Mouse (Mus musculus): ENCODE measurements at regions not wholly inside any gene's neighbourhood (a gene's known extent, or its start where the extent isn't known, plus 50 kb on each side); places are given as distances from the start of the nearest gene placed in this dataset.
A peak's percentile ranks its signal among the peaks of the same experiment; 100 is the strongest.

- H3K9me3 ChIP-seq (ENCODE audit: control insufficient read depth, low read length), result no peaks in the 10 kb centered on the region
- no peak overlapping the region for H3K9ac ChIP-seq (ENCODE audit: low read length)
- WGBS, result 38% methylated on average over 6 of the region's 6 CpGs
- peak; percentile 91 for ATAC-seq (ENCODE audit: low read depth)
- no peaks in the 10 kb centered on the region for H3K27me3 ChIP-seq (ENCODE audit: control insufficient read depth, insufficient read depth, low read depth, low read length)
- H3K4me2 ChIP-seq (ENCODE audit: low read depth, low read length), result no peak overlapping the region
- peaks cover 12% of the 10 kb centered on the region; the same call in 1 of the 2 replicates for H3K4me1 ChIP-seq (replicated peaks; ENCODE audit: control insufficient read depth, insufficient read depth, low read length)
- H3K4me3 ChIP-seq (ENCODE audit: low read length), result no peak overlapping the region
- H3K36me3 ChIP-seq (ENCODE audit: control insufficient read depth, insufficient read depth, low read length), result no peaks in the 10 kb centered on the region
- H3K27ac ChIP-seq (ENCODE audit: low read length), result no peak overlapping the region
Observed at GRCm38 (mm10) chr10:117987620-117988019, 141.8 kb upstream of the Rap1b start.

- H3K4me3 ChIP-seq (ENCODE audit: low read length), result no peak overlapping the region
- peaks cover 8% of the 10 kb centered on the region; the same call in 1 of the 2 replicates for H3K4me1 ChIP-seq (replicated peaks; ENCODE audit: control insufficient read depth, insufficient read depth, low read length)
- peak; percentile 77 for ATAC-seq (ENCODE audit: low read depth)
- no peaks in the 10 kb centered on the region for H3K9me3 ChIP-seq (ENCODE audit: control insufficient read depth, low read length)
- no peak overlapping the region for H3K9ac ChIP-seq (ENCODE audit: low read length)
- no peaks in the 10 kb centered on the region for H3K36me3 ChIP-seq (ENCODE audit: control insufficient read depth, insufficient read depth, low read length)
- 40% methylated on average over 5 of the region's 5 CpGs for WGBS
- H3K27me3 ChIP-seq (ENCODE audit: control insufficient read depth, insufficient read depth, low read depth, low read length), result no peaks in the 10 kb centered on the region
- no peak overlapping the region for H3K4me2 ChIP-seq (ENCODE audit: low read depth, low read length)
- no peak overlapping the region for H3K27ac ChIP-seq (ENCODE audit: low read length)
Observed at GRCm38 (mm10) chr10:117988076-117988475, 142.2 kb upstream of the Rap1b start.

- Histone ChIP-seq H3K9ac (ENCODE audit: low read length) (no peak overlapping the region), H3K36me3 (ENCODE audit: control insufficient read depth, insufficient read depth, low read length) (no peaks in the 10 kb centered on the region), H3K4me3 (ENCODE audit: low read length) (no peak overlapping the region), H3K4me1 (replicated peaks; ENCODE audit: control insufficient read depth, insufficient read depth, low read length) (0 out of 2 replicates have a peak, but pooled peaks cover 6% of the 10 kb centered on the region), H3K9me3 (ENCODE audit: control insufficient read depth, low read length) (no peaks in the 10 kb centered on the region), H3K27me3 (ENCODE audit: control insufficient read depth, insufficient read depth, low read depth, low read length) (no peaks in the 10 kb centered on the region), H3K27ac (ENCODE audit: low read length) (no peak overlapping the region), H3K4me2 (ENCODE audit: low read depth, low read length) (no peak overlapping the region)
- no peak for ATAC-seq (ENCODE audit: low read depth)
- 67% methylated on average over 1 of the region's 1 CpGs for WGBS
Observed at GRCm38 (mm10) chr10:117991176-117991575, 145.3 kb upstream of the Rap1b start.

- Histone ChIP-seq H3K27me3 (ENCODE audit: control insufficient read depth, insufficient read depth, low read depth, low read length) (no peaks in the 10 kb centered on the region), H3K4me2 (ENCODE audit: low read depth, low read length) (no peak overlapping the region), H3K36me3 (ENCODE audit: control insufficient read depth, insufficient read depth, low read length) (no peaks in the 10 kb centered on the region), H3K9me3 (ENCODE audit: control insufficient read depth, low read length) (no peaks in the 10 kb centered on the region), H3K4me1 (replicated peaks; ENCODE audit: control insufficient read depth, insufficient read depth, low read length) (0 out of 2 replicates have a peak, but pooled peaks cover 6% of the 10 kb centered on the region), H3K9ac (ENCODE audit: low read length) (no peak overlapping the region), H3K4me3 (ENCODE audit: low read length) (no peak overlapping the region), H3K27ac (ENCODE audit: low read length) (no peak overlapping the region)
- no peak for ATAC-seq (ENCODE audit: low read depth)
- WGBS, result 78% methylated on average over 9 of the region's 9 CpGs
Observed at GRCm38 (mm10) chr10:117992317-117992716, 146.5 kb upstream of the Rap1b start.

GRCm38 (mm10) chr10:117993809-117994208 lies 147.8 kb upstream of the Mdm1 start:
- Histone ChIP-seq H3K36me3 (ENCODE audit: control insufficient read depth, insufficient read depth, low read length) (no peaks in the 10 kb centered on the region), H3K4me1 (replicated peaks; ENCODE audit: control insufficient read depth, insufficient read depth, low read length) (no peaks in the 10 kb centered on the region), H3K4me3 (ENCODE audit: low read length) (no peak overlapping the region), H3K9ac (ENCODE audit: low read length) (no peak overlapping the region), H3K27me3 (ENCODE audit: control insufficient read depth, insufficient read depth, low read depth, low read length) (no peaks in the 10 kb centered on the region), H3K4me2 (ENCODE audit: low read depth, low read length) (no peak overlapping the region), H3K27ac (ENCODE audit: low read length) (no peak overlapping the region), H3K9me3 (ENCODE audit: control insufficient read depth, low read length) (no peaks in the 10 kb centered on the region)
- ATAC-seq (ENCODE audit: low read depth), result no peak
- 85% methylated on average over 3 of the region's 3 CpGs for WGBS

GRCm38 (mm10) chr10:117994768-117995167 lies 146.8 kb upstream of the Mdm1 start:
- Histone ChIP-seq H3K9ac (ENCODE audit: low read length) (no peak overlapping the region), H3K4me2 (ENCODE audit: low read depth, low read length) (no peak overlapping the region), H3K4me1 (replicated peaks; ENCODE audit: control insufficient read depth, insufficient read depth, low read length) (no peaks in the 10 kb centered on the region), H3K36me3 (ENCODE audit: control insufficient read depth, insufficient read depth, low read length) (no peaks in the 10 kb centered on the region), H3K27ac (ENCODE audit: low read length) (no peak overlapping the region), H3K9me3 (ENCODE audit: control insufficient read depth, low read length) (no peaks in the 10 kb centered on the region), H3K4me3 (ENCODE audit: low read length) (no peak overlapping the region), H3K27me3 (ENCODE audit: control insufficient read depth, insufficient read depth, low read depth, low read length) (no peaks in the 10 kb centered on the region)
- WGBS, result 72% methylated on average over 9 of the region's 9 CpGs
- no peak for ATAC-seq (ENCODE audit: low read depth)

GRCm38 (mm10) chr10:117997796-117998195 lies 143.8 kb upstream of the Mdm1 start:
- WGBS, result 77% methylated on average over 5 of the region's 5 CpGs
- no peak for ATAC-seq (ENCODE audit: low read depth)

GRCm38 (mm10) chr10:118000591-118000990 lies 141.0 kb upstream of the Mdm1 start:
- H3K4me2 ChIP-seq (ENCODE audit: low read depth, low read length), result no peak overlapping the region
- 77% methylated on average over 3 of the region's 3 CpGs for WGBS
- ATAC-seq (ENCODE audit: low read depth), result no peak

More at GRCm38 (mm10) chr10:117997796-117998195, 143.8 kb upstream of the Mdm1 start:
- Histone ChIP-seq H3K27ac (ENCODE audit: low read length) (no peak overlapping the region), H3K9me3 (ENCODE audit: control insufficient read depth, low read length) (no peaks in the 10 kb centered on the region), H3K27me3 (ENCODE audit: control insufficient read depth, insufficient read depth, low read depth, low read length) (no peaks in the 10 kb centered on the region), H3K4me2 (ENCODE audit: low read depth, low read length) (no peak overlapping the region), H3K9ac (ENCODE audit: low read length) (no peak overlapping the region), H3K36me3 (ENCODE audit: control insufficient read depth, insufficient read depth, low read length) (no peaks in the 10 kb centered on the region), H3K4me1 (replicated peaks; ENCODE audit: control insufficient read depth, insufficient read depth, low read length) (no peaks in the 10 kb centered on the region), H3K4me3 (ENCODE audit: low read length) (no peak overlapping the region)

GRCm38 (mm10) chr10:118001501-118001900 lies 140.1 kb upstream of the Mdm1 start:
- Histone ChIP-seq H3K4me3 (ENCODE audit: low read length) (no peak overlapping the region), H3K27ac (ENCODE audit: low read length) (no peak overlapping the region), H3K27me3 (ENCODE audit: control insufficient read depth, insufficient read depth, low read depth, low read length) (no peaks in the 10 kb centered on the region), H3K36me3 (ENCODE audit: control insufficient read depth, insufficient read depth, low read length) (no peaks in the 10 kb centered on the region), H3K4me1 (replicated peaks; ENCODE audit: control insufficient read depth, insufficient read depth, low read length) (no peaks in the 10 kb centered on the region), H3K4me2 (ENCODE audit: low read depth, low read length) (no peak overlapping the region), H3K9ac (ENCODE audit: low read length) (no peak overlapping the region), H3K9me3 (ENCODE audit: control insufficient read depth, low read length) (no peaks in the 10 kb centered on the region)
- no peak for ATAC-seq (ENCODE audit: low read depth)
- WGBS, result 50% methylated on average over 4 of the region's 4 CpGs

More at GRCm38 (mm10) chr10:118000591-118000990, 141.0 kb upstream of the Mdm1 start:
- Histone ChIP-seq H3K27me3 (ENCODE audit: control insufficient read depth, insufficient read depth, low read depth, low read length) (no peaks in the 10 kb centered on the region), H3K9me3 (ENCODE audit: control insufficient read depth, low read length) (no peaks in the 10 kb centered on the region), H3K36me3 (ENCODE audit: control insufficient read depth, insufficient read depth, low read length) (no peaks in the 10 kb centered on the region), H3K4me1 (replicated peaks; ENCODE audit: control insufficient read depth, insufficient read depth, low read length) (no peaks in the 10 kb centered on the region), H3K27ac (ENCODE audit: low read length) (no peak overlapping the region), H3K9ac (ENCODE audit: low read length) (no peak overlapping the region), H3K4me3 (ENCODE audit: low read length) (no peak overlapping the region)

GRCm38 (mm10) chr10:118001971-118002370 lies 139.6 kb upstream of the Mdm1 start:
- WGBS, result 64% methylated on average over 7 of the region's 7 CpGs
- H3K4me2 ChIP-seq (ENCODE audit: low read depth, low read length), result no peak overlapping the region
- no peak for ATAC-seq (ENCODE audit: low read depth)

More at GRCm38 (mm10) chr10:118001971-118002370, 139.6 kb upstream of the Mdm1 start:
- Histone ChIP-seq H3K4me1 (replicated peaks; ENCODE audit: control insufficient read depth, insufficient read depth, low read length) (no peaks in the 10 kb centered on the region), H3K27me3 (ENCODE audit: control insufficient read depth, insufficient read depth, low read depth, low read length) (no peaks in the 10 kb centered on the region), H3K9ac (ENCODE audit: low read length) (no peak overlapping the region), H3K4me3 (ENCODE audit: low read length) (no peak overlapping the region), H3K9me3 (ENCODE audit: control insufficient read depth, low read length) (no peaks in the 10 kb centered on the region), H3K27ac (ENCODE audit: low read length) (no peak overlapping the region), H3K36me3 (ENCODE audit: control insufficient read depth, insufficient read depth, low read length) (no peaks in the 10 kb centered on the region)
